Mouse (Mus musculus) kidney, adult 2 months (tissue): ENCODE results near the gene Banp. TPM values are rescaled to one million over a fixed set of nuclear protein-coding genes. Genes with fewer than 3 reads are reported as not detected.

Experiments
- DNase-seq: peaks from one replicate; pipeline ENCODE4 v3.0.0; 2021
- H3K27ac ChIP-seq: fragments of 200-500 bp; 2 replicates; pipeline ENCODE4 v1.5.1; 2012; ENCODE audit warnings: low read depth, low read length, control low read depth, inconsistent platforms; ENCODE audit not compliant: insufficient read depth
- H3K27me3 ChIP-seq: fragments of 200-500 bp; replicated peaks from 2 replicates; pipeline ENCODE4 v1.6.1; 2012; ENCODE audit warnings: mild to moderate bottlenecking, moderate library complexity, low read length, inconsistent platforms; ENCODE audit not compliant: control insufficient read depth, insufficient read depth
- H3K36me3 ChIP-seq: fragments of 200-500 bp; 2 replicates; pipeline ENCODE4 v1.6.1; 2012; ENCODE audit warnings: mild to moderate bottlenecking, moderate library complexity, low read length, inconsistent platforms; ENCODE audit not compliant: control insufficient read depth, insufficient read depth
- H3K4me1 ChIP-seq: fragments of 200-500 bp; 2 replicates; pipeline ENCODE4 v1.6.1; 2011; ENCODE audit warnings: low read length; ENCODE audit not compliant: control insufficient read depth, insufficient read depth
- H3K4me3 ChIP-seq: fragments of 200-500 bp; 2 replicates; pipeline ENCODE4 v1.5.1; 2011; ENCODE audit warnings: mild to moderate bottlenecking, low read depth, low read length, control low read depth; ENCODE audit not compliant: insufficient read depth
- CTCF ChIP-seq: fragments of 200-500 bp; conservative IDR thresholded peaks from 2 replicates; pipeline ENCODE4 v1.5.1; 2011; ENCODE audit warnings: low read depth, mild to moderate bottlenecking, control low read depth, low read length, moderate library complexity, mixed read lengths; ENCODE audit not compliant: insufficient read depth, insufficient read length
- POLR2A ChIP-seq: fragments of 200-500 bp; IDR thresholded peaks from one replicate; pipeline ENCODE4 v1.6.1; 2011; ENCODE audit warnings: low read depth, low read length, control low read depth
- WGBS: fragments of 180-500 bp; shearing (Covaris S2); methylation state at CpG from one replicate; pipeline ENCODE4 v1.1.7; 2018; 5-methylcytosine and 5-hydroxymethylcytosine counted together
- polyA plus RNA-seq: library from polyadenylated mRNA; depleted of rRNA; stranded (reverse); fragments of >200 nt; gene quantifications from 2 replicates; pipeline ENCODE4 v1.2.3, GENCODE M21; 2012

Gene Banp
- polyA plus RNA-seq, 1 experiment: 35.7 TPM

DNA sequence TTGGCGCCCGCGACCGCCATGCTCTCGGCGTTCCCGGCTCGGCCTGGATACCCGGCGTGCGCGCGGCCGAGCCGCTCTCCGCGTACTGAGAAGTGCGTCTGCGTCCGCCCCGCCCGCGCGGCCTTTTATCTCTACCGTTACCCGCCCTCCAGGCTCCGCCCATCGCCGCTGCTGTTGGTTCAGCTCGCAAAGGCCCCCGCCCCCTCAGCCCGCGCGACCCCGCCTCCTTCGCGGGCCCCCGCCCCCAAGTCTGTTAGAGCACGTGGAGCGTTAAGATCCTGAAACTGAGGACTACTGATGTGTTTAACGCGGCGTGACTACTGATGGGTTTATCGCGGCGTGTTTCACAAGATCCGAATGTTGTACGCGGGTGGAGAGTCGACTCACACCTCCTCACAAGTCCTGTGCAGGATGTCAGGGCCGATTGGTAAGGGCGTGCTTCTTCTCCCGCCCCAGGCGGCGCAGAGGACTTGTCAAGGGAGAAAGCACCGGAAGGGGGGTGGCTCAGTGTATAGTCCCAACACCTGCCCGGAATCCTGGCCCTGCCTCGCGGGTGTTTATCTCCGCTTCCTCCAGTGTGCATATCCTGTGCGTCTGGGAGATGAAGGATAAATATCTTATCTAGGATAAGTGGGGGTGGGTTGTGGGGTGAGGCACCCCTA, 41.8 kb upstream of the Banp start, which contains the start of gene Slc7a5:
Gene Slc7a5, minus strand, starts transcription at position 108 of the 662 bp plus-strand sequence.
- no peak within 1 kb of the TSS for H3K27ac ChIP-seq
- DNase-seq: peak; percentile 97
- 2% methylated on average over 61 of the region's 61 CpGs for WGBS

DNA sequence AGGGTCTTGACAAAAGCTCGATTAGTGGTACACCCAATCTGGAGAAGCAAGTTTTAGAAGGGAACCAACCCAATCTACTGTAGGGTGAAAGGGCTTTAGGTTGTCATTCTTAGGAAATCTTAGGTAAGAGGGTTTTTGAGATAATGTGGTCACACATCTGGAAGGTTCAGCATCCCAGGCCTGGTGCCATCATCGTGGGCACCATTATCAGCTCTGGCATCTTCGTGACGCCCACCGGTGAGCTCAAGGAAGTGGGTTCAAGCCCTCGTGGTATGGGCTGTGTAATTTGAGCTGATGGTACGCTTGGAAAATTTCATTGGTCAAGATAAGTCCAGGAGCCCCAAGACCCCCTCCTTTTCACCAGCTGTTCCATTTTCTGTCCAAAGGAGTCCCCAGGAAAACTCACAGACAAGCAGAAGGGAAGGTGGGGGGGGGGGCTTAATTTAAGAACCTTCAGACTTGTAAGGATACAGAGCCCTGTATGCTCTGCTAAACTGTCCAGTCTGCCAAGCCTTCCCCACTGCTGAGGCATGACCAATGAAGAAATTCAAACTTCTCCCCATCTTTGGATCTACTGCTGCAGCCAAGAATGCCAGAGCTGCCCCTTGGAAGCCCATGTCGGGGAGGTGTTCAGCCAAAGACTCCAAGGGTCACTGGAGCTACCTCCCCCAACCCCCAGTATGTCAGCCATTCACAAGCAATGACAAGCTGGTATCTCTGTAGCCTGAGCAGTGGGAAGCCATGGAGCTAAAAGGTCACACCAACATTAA, 41.0 kb upstream of the Banp start:
- Histone ChIP-seq H3K27me3 (no peaks in the 10 kb centered on the region), H3K27ac (no peak overlapping the region), H3K4me1 (no peaks in the 10 kb centered on the region), H3K4me3 (no peak overlapping the region), H3K36me3 (no peaks in the 10 kb centered on the region)
- no peak for DNase-seq
- TF ChIP-seq CTCF (no peak), POLR2A (no peak)
- WGBS: 47% methylated on average over 8 of the region's 8 CpGs

More for the DNA sequence above, 41.8 kb upstream of the Banp start, which contains the start of gene Slc7a5:
- Histone ChIP-seq H3K36me3 (no peaks in the 10 kb centered on the region), H3K27me3 (no peaks in the 10 kb centered on the region), H3K4me1 (no peaks in the 10 kb centered on the region), H3K4me3 (peak within 1 kb of the TSS; percentile 69)
- TF ChIP-seq POLR2A (peak; percentile 69), CTCF (no peak)

DNA sequence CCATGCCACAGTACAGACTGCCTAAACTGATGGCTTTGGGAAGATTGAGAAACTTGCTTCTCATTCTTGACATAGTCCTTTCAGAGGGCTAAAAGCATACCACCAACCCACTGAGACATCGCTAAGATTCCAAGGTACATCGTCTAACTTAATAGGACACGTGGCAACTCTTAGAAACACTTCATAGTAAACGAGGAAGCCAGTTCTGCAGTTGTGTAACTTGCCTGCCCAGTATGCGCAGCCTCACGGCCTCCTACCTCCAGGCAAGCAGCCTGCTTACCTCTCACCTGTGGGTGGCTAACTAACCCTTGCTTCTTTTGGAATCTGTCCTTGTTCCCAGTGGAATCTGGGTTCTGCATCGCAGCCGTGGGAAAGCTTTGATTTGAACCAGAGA, 40.4 kb upstream of the Banp start:
- TF ChIP-seq CTCF (no peak), POLR2A (no peak)
- Histone ChIP-seq H3K4me3 (no peak overlapping the region), H3K36me3 (no peaks in the 10 kb centered on the region), H3K27ac (no peak overlapping the region), H3K27me3 (no peaks in the 10 kb centered on the region), H3K4me1 (no peaks in the 10 kb centered on the region)
- WGBS: 56% methylated on average over 8 of the region's 8 CpGs
- DNase-seq: no peak

DNA sequence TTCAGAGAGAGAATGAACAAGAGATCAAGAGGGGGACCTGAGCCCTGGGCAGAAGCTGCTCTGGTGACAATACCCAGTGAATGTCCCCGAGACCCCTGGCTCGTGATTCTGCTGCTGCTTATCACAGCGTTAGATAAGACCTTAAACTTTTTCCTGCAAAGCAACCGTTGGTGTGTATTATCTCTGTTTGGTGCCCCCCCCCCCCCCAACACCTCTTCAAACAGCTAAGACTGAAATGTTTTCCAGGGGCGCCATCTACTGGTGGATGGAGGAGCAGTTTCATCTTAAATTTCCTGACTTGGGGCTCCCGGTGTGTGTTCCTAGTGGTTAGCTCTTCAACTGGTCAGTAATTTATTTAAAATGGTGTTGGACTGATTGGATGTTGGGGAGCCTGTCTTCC, 39.9 kb upstream of the Banp start:
- peak; percentile 73 for DNase-seq
- Histone ChIP-seq H3K4me1 (no peaks in the 10 kb centered on the region), H3K4me3 (no peak overlapping the region), H3K27ac (no peak overlapping the region), H3K27me3 (no peaks in the 10 kb centered on the region), H3K36me3 (no peaks in the 10 kb centered on the region)
- TF ChIP-seq POLR2A: no peak
- peak; percentile 57 for TF ChIP-seq CTCF
- 4% methylated on average over 6 of the region's 6 CpGs for WGBS

DNA sequence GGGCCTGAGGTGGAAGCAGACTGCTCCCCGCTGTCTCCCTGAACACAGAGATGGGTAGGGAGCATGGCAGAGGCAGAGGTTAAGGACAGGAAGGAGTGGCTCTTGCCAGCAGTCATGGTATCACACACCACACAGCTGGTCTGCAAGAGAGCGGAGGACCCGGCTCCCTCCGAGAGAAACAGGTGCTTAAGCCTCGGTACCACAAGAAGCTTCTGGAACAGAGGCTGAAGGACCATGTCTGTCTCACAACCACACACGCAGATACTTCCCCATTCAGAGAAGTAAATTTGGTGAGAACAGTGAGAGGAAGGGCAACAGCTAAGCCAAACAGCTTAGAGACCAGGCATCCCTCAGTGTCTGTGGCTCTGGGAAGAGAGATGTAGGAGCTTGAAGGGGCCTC, 38.1 kb upstream of the Banp start:
- Histone ChIP-seq H3K4me3 (no peak overlapping the region), H3K27me3 (no peaks in the 10 kb centered on the region), H3K36me3 (no peaks in the 10 kb centered on the region), H3K4me1 (no peaks in the 10 kb centered on the region), H3K27ac (no peak overlapping the region)
- 84% methylated on average over 6 of the region's 6 CpGs for WGBS
- TF ChIP-seq CTCF (no peak), POLR2A (no peak)
- no peak for DNase-seq

DNA sequence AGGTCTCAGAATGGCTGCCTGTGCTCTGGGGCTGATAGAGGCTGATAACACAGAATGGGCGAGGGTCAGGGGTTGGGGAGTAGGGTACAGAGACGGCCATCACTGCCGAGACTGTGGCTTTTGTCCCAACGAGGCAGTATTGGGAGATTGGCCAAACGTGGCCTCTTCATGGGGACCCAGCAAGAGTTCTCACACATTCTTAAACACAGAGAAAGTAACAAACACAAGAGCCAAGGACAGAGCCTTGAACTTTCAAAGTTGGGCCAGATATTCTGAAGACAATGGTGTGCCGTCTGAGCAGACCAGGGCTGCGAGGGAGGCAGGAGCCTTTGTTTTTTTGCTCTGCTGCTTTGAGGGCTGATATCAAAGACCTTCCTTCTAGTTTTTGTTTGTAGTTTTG, 37.6 kb upstream of the Banp start:
- Histone ChIP-seq H3K4me3 (no peak overlapping the region), H3K4me1 (no peaks in the 10 kb centered on the region), H3K27ac (no peak overlapping the region), H3K36me3 (no peaks in the 10 kb centered on the region), H3K27me3 (no peaks in the 10 kb centered on the region)
- no peak for DNase-seq
- no peak for TF ChIP-seq CTCF
- TF ChIP-seq POLR2A: no peak
- 79% methylated on average over 7 of the region's 7 CpGs for WGBS

DNA sequence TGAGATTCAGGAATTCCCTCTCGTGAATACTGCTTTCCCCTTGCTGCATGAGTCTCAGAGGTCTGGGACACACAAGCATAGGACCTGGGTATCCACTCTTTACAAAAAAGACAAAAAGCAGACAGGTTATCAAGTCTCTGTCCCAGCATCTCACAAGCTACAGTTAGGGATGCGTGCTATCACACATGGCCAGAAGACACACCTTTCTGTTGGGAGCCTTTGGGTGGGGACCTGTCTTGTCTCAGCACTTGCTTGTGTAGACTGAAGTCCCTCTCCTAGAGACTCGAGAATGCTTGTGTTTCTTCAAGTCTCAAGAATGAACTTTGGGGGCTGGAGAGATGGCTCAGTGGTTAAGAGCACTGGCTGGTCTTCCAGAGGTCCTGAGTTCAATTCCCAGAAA, 36.7 kb upstream of the Banp start:
- no peak for DNase-seq
- H3K27ac ChIP-seq: no peak overlapping the region
- WGBS: 74% methylated on average over 3 of the region's 3 CpGs

More for the DNA sequence above, 36.7 kb upstream of the Banp start:
- H3K36me3 ChIP-seq: no peaks in the 10 kb centered on the region
- no peak overlapping the region for H3K4me3 ChIP-seq
- H3K27me3 ChIP-seq: no peaks in the 10 kb centered on the region
- H3K4me1 ChIP-seq: no peaks in the 10 kb centered on the region
- TF ChIP-seq CTCF: no peak
- TF ChIP-seq POLR2A: no peak
